Mouse (Mus musculus) right cerebral cortex, postnatal 10 days (tissue): ENCODE measurements around the gene Mrps31.

Experiments used
- DNase-seq, 2 experiments: peaks; one replicate each; pipeline ENCODE4 v3.0.0; 2021; ENCODE audit warnings: low spot score in 2 of 2

Mrps31 gene

DNA sequence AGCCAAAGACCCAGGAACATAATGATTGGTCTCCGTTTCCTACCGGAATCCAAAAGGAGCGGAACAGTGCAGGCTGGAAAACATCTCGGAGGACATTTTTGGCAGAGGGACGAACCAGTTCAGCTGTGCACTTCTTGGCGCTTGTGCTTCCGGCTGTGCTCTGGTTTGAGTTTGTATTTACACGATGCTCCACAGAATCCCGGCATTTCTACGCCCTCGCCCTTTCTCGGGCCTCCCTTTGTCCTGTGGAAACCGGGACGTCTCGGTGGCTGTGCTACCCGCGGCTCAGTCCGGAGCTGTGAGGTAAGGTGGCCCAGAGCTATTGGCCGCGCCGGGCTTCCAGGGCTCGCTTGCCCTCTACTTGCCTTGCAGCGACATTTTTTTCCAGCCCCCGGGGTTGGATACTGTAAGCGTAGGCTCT lies at the start of gene Mrps31:
TSS of gene Mrps31 (plus strand) at position 80 of the 421 bp plus-strand sequence.
- DNase-seq = peak; percentile 91 to 93

GRCm38 (mm10) chr8:22376311-22376710 lies 34.9 kb upstream of the Mrps31 start:
- no peak for DNase-seq

GRCm38 (mm10) chr8:22376903-22377302 lies 34.3 kb upstream of the Mrps31 start:
- peak in 1 of 2 experiments; percentile 39 for DNase-seq

- DNase-seq = no peak
Measured at GRCm38 (mm10) chr8:22380934-22381333, 30.2 kb upstream of the Mrps31 start.

DNA sequence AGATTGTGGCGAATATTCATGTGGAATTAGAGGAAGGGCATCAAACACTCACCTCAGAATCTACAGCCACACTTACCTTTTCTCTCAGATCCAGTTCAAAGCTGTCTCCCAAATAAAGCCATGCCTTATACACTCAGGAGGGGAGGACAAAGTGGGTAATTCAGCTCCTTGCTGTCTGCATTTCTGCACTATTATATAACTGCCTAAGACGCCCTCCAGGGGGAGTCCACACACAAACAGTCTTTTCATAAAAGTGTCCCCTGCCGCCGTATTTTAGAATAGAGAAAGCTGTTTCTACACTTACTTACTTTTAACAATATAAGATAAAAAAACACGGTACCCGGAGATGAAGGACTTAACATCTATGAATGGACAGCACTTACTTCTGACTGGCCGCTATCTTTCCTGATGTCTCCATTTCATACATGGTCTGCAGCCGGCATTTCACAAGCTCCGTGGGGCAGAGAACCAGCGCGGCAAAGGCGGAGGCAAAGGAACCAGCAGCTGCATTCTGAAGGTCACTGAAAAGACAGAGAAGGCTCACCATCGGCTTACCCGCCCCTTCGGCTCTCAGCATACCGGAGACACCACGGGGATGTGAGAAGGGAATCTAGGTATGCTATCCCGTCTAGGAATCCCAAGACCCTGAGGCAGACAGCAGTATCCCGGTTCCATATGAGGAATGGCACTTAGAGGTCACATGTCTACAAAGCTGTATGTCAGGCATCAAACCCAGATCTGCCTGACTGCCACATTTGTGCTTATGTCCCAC lies 28.2 kb upstream of the Mrps31 start:
- DNase-seq = no peak

DNA sequence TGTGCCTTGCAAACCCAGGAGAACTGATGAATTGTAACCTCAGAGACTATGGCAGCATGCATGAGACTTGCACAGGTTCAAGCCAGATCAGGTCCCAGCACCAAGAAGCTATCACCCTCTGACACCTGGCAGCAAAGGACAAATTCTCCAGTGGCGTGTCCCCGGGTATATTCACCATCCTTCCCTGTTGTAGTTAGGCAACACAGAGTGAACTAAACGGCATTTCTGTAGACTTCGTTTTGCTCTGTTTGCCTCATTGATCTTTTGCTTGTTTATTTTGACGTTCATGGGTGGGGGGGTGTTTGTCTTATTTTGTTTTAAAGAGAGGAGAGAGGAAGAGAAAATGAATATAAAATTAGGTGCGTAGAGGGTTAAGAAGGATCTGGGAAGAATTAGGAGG lies 26.0 kb upstream of the Mrps31 start:
- DNase-seq = no peak

- no peak for DNase-seq
Measured at GRCm38 (mm10) chr8:22389874-22390273, 21.3 kb upstream of the Mrps31 start.

- DNase-seq = no peak
Measured at GRCm38 (mm10) chr8:22390766-22391463, 20.2 kb upstream of the Mrps31 start.

DNA sequence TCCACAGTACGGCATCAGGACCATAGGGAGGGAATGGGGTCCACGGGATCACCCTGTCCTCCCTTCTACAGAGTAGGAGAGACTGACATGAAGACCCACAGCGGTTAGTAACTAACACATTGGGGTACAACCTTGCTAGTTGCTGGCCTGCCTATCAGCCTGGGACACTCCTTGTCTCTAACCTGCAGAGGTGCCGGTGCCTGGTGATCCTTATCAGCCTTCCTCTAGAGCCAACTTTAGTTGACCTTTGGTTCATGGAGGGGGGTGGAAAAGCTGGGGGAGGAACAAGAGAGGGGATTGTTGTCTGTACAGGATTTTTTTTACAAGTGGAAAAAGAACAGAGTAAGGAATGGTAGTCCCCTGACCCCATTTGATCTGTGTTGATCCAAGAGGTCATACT lies 16.7 kb upstream of the Mrps31 start:
- DNase-seq = no peak

DNA sequence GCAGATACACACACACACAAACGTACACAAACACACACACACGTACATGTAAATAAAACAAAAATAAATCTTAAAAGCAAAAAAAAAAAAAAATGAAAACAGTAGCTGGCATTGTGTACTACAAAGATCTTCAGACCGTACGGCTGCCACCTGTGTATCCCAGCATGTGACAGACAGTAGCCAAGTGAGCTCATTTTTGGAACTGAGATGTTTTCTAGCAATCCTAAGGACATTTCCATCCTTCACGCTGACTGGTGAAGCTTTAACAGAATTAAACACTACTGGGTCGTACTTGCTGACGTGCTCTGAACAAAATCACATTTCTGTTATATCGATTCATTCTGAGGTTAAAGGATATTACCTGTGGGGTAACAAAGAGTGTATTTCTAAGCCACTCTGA lies 15.9 kb upstream of the Mrps31 start:
- DNase-seq = no peak

DNA sequence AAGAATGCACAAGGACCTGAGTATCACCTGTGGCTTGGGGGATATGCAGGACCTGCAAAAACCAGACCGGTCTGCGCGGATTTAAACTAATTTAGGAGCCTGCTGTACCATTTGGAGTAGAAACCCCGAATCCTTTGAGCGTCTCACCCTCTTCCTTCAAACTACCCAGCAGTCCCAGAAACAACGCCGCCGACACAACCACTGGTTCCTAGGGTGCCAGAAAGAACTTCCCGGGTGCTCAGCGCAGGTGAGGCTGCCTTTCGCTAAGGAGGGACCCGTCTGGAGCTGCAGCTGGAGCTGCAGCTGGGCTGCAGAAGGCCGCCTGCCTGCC lies 13.4 kb upstream of the Mrps31 start:
- no peak for DNase-seq

DNA sequence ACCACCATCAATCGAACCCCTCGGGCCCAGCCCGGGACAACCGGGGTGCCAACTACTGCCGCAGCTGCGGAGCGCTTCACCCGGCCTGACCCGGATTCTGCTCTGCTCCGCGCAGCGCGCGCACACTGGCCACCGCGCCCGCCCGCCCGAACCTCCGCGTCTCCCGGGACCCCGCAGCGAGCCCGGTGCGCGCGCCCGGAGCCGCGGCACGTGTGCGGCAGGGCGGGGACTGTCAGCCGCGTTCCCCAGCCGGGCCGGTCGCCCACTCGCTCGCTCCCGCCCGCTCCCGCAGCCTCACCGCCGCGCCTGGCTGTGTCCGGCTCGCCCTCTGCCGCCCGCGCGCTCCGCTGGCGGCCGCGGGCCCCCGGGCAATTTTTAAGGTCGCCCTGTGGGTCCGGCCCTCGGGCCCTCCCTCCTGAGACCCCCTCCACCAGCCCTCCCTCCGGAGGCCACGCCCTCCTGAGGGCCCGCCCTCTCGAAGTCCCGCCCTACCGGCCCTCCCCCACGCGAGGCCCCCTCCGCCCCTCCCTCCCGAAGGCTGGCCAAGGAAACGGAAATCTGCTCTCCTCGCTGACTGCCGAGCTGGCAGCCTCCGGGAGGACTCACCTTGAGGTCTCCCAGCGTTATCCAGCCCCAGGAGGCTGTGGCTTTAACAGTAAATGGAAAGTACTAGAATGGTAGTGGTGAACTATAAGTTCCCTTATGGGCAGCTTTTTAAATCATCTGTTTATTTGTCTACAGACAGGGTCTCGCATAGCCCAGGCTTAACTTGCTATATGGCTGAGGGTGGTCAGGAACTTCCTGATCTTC lies 12.8 kb upstream of the Mrps31 start, which contains the start of gene Slc25a15:
TSS of gene Slc25a15 (minus strand) at position 456 of the 810 bp plus-strand sequence.
- peak; percentile 90 to 92 for DNase-seq

DNA sequence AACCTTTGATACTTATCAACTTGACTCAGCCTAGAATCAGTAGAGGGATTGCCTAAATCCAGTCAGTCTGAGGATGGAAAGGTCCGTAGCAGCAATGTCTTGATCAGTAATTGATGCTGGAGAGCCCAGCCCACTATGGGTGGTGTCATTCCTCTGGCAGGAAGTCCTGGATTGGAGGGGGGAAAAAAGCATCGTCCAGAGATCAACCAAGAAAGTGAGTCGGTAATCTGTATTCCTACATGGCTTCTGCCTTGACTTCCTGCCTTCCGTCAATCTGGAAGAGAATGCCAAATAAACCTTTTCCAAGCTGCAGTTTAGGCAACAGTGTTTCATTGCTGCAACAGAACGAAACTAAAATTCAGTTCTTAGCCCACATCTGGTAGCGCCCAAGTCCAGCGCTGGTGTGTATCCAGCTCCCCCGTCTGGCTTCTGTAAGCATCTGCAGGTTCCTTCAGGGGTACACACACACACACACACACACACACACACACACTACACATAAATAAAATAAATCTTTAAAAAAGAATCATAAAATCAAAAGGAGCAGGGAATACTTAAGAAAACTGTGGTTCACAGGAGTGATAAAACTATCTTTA lies 11.8 kb upstream of the Mrps31 start:
- DNase-seq = no peak

DNA sequence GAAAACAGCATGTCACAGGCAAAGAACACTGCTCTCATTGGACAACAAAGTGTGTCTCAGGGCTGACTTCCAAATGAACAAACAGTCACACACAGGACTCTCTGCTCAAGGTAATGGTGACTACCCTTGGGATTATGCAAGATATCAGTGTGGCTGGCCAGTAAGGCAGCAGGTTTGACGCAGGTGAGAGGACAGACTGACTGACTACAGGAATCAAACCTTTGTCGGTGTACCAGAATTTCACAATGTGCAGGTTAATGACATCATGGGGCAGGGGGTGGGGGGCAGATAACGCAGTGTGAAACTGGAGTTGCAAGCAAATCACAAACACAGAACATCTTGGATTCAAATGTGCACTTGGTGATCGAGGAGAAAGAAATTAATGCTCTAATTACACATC lies 10.6 kb upstream of the Mrps31 start:
- DNase-seq = no peak

- DNase-seq = no peak
Measured at GRCm38 (mm10) chr8:22403235-22403634, 7.9 kb upstream of the Mrps31 start.

- DNase-seq = no peak
Measured at GRCm38 (mm10) chr8:22405733-22406132, 5.4 kb upstream of the Mrps31 start.

DNA sequence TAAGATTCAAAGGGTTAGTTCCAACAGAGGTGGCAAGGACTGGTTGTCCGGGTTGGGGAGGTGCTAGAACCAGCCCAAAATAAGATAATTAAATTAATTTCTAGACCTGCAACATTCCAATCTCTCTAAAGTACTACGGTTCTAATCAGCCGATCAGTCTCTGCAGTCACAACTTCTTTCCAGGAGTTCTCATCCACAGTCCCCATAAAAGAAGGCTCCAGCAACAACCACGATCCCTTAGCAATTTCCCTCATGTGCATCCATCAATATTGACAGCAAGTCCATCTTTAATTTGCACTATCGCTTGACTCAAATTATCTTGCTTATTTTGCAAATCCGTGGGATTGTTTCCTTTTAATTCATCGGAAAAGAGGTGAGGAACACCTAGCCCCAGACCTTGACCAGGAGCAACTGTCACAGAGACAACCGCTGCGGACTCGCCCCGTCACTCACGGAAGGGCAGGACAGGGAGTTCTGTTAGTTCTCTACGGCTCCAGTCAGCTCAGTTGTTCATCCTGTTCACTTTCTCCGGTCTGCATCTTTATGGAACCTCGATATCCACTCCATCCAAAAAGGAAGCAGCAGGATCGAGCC lies 376 bp upstream of the Mrps31 start:
- DNase-seq = no peak

DNA sequence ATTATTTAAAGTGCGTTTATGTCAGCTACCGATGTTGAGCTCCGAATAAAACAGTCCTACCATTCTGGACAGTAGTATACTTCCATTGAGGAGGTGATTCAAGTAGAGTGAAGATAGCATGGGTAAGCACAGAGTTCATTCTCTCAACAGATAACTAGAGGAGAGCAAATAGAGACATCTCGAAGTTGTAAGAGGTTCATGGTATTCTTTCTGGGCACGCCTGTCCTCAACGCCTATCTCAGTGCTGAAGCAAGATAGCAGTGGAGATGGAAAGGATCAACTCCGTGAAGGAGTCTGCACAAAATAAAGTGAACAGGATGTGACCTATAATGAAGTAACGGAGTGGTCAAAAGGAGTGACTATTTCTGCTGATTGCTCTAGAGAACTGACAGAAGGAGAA lies 810 bp downstream of the Mrps31 start:
- DNase-seq = no peak
